Mouse (Mus musculus): ENCODE measurements at regions not wholly inside any gene's neighbourhood (a gene's known extent, or its start where the extent isn't known, plus 50 kb on each side); places are given as distances from the start of the nearest gene placed in this dataset.

- TF ChIP-seq CTCF (IDR thresholded peaks at IDR 0.05; ENCODE audit: low read depth), result peak; percentile 94
- no peak for TF ChIP-seq EP300 (optimal IDR thresholded peaks at IDR 0.05)
Measured at GRCm38 (mm10) chr17:72781786-72782185, 54.5 kb upstream of the Ypel5 start.
